Mouse (Mus musculus) spleen, postnatal 10 days (tissue): ENCODE measurements at regions not wholly inside any gene's neighbourhood (a gene's known extent, or its start where the extent isn't known, plus 50 kb on each side); places are given as distances from the start of the nearest gene placed in this dataset.
"Not testable (repeated sequence)": the region's sequence is repeated elsewhere in the genome, so short reads cannot be mapped to it uniquely, and the experiment has no call there.

ENCODE experiments used
- DNase-seq, 2 experiments: peaks; one replicate each; pipeline ENCODE4 v3.0.0; 2021 to 2022; ENCODE audit warnings: low spot score in 2 of 2

DNA sequence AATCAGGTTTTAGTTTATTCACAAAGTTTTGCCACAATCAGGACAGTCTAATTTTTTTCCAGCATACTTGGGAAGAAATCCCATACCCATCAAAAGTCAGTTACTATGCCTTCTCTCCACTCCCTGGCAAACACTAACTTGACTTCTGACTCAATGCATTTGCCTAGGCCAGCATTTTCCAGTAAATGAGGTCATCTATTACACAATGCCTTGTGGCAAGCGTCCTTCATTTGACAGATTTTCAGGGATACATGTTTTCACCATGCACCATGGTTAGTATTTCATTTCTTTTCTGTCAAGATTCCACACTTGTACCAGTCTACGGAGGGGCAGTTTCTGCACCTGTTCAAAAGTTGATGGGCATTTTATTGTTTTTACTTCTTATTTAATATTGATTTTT is 88.4 kb upstream of the Slc2a12 start:
- DNase-seq, result not testable (repeated sequence)

DNA sequence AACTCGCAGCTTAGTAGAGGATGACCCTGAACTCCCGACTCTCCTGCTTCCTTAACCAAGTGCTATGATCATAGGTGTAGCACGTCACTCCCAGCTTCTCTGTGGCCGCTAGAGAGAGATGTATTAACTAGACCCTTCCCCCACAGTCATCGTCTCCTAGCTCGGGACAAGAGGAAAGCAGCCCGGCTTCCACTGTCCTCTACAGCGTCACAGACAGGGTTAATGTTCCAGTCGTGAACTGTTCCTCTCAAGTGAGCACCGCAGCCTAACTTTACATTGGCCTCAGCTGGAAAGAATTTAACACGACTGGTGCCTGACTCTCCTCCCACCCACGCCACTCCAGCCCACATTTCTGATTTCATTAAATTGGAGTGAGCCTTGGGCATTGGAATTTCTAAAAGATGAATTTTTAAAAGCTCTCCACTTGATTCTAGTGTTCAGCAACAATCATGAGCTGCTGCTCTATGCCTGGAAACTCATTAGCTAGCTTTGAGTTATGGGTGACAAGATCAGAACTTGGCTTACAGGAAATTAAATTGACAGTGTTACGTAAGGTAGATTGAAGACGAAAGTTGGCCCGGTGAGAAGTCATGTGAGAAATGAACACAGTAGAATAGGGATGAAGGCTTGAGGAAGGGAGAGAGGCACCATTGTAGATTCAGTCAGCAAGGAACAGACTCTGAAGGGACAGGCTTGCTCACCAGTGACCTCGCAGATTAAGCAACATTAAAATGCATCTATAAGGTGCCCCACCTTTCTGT is 75.4 kb upstream of the Slc2a12 start:
- DNase-seq, result not testable (repeated sequence)

GRCm38 (mm10) chr10:22574048-22574447 is 70.8 kb upstream of the Slc2a12 start:
- not testable (repeated sequence) for DNase-seq

GRCm38 (mm10) chr10:22579426-22579825 is 65.4 kb upstream of the Slc2a12 start:
- peak in 1 of 2 experiments; percentile 39 for DNase-seq

DNA sequence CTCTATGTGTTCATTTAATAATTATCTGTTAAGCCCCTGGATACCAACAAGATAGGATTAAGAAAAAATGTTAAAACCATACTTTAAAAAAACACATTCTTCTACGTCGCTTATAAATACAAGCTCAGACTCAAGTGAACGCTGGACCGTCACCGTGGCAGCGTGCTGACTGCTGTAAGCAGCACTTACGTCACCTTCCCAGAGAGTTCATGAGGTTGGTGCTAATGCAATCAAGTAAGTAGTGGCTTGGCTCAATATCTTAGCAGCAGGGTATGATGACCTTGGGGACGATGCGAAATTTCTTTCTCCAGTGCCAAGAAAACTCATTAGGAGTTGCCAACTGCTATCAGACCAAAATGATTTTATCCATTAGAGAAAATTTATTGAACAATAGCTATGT is 63.5 kb upstream of the Slc2a12 start:
- DNase-seq, result not testable (repeated sequence)

- not testable (repeated sequence) for DNase-seq
These were observed 61.5 kb upstream of the Slc2a12 start for GRCm38 (mm10) chr10:22583306-22583705.

DNA sequence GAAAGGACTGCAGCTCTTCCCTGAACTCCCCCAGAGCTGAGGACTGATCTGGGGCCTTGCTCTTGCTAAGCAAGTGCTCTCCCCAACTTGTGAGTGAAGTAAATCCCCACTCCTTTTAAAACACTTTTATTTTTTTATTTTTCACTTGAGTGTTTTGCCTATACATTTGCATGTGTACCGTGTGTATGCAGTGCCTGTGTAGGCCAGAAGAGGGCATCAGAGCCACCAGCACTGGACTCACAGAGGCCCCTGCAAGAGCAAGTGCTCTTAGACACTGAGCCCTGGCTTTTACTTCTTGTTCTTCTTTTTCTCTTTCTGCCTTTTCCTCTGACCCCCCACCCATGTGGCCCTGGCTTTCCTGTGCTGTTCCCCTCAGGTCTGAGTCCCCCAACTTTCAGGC is 56.2 kb upstream of the Slc2a12 start:
- not testable (repeated sequence) for DNase-seq

DNA sequence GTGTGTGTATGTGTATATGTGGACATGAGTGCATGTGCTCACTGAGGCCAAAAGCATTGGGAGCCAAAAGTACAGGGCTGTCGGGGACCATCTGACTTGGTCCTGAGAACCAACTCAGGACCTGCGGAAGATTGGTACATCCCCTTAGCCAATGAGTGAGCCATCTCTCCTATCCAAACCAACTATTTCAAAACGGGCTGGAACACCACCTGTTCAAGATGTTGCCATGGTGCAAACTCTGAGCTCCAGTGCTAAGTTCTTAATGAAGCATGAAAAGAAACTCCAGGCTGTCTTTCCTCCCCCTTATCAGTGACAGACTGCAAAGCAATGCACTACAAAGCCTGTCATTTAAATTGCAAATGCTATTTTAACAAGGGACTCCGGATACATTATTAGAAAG is 53.1 kb upstream of the Slc2a12 start:
- DNase-seq, result not testable (repeated sequence)

DNA sequence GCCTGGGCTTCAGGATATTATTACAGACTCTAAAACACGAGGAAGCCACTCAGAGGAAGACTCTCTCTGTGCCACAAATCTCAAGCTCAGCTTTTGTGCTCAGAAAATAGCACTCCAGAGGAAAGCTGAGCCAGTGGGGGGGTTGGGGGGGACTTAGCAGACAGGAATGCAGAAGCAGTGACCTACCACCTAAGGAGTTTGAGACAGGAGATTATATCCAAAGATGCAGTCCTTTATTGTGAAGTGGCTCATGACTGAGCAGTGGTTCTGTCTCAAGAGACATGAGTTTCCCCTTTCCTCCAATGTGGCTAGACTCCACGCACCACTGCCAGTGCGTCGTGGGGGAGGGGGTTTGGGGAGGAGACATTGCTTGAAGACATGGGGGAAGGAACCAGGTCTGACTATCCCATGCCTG is 52.6 kb upstream of the Slc2a12 start:
- not testable (repeated sequence) for DNase-seq

GRCm38 (mm10) chr10:22592752-22593151 is 52.1 kb upstream of the Slc2a12 start:
- not testable (repeated sequence) for DNase-seq
